Mouse (Mus musculus) forelimb bud, embryonic 11.5 days (tissue): ENCODE results near the gene Tmem121b.
A peak's percentile ranks its signal among the peaks of the same experiment; 100 is the strongest.

Experiments used
- DNase-seq: peaks from one replicate; pipeline ENCODE4 v3.0.0-alpha.2; 2012; ENCODE audit warnings: low read depth, low spot score

The Tmem121b gene

GRCm38 (mm10) chr6:120492499-120493373, 871 bp downstream of the Tmem121b start:
- DNase-seq, result peak; percentile 52

- no peak for DNase-seq
Observed at GRCm38 (mm10) chr6:120491862-120492498, 1.6 kb downstream of the Tmem121b start.

- DNase-seq, result no peak
Observed at GRCm38 (mm10) chr6:120491064-120491463, 2.5 kb downstream of the Tmem121b start.

DNA sequence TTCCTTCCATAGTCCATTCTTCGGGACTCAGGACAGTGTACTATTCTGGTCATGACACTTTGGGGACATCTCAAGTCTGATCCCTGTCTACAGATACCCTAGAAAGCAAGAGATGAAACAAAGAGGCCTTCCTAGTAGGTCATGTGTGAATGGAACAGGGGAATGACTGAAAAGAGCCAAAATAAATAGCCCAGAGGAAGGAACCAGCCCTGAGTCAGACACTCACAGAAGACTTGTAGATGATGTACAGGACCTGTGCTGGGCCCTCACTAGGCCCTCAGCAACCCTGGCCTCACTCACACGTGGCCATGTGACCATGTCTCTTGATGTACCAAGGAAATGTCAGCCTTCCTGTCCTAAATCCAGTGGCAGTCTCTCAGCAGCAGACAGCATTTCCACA, 4.1 kb downstream of the Tmem121b start:
- no peak for DNase-seq

DNA sequence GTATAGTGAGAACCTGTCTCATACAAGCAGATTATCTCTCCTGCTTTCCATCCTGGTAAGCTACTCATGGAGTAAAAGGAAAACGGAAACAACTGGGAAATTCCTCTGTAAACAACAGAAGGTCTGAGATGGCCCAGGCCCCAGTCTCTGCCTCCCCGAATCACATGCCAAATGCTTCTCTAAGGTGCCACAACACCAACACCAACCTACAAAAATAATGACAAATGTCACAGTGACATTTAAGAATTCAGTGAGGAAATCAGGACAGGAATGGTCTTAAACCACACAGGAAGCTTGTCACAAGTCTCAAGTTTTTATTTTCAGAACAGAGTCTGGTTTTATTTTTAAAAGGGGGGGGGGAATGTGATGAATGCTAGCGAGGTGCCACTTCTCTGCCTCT, 5.0 kb downstream of the Tmem121b start:
- no peak for DNase-seq

- DNase-seq, result no peak
Observed at GRCm38 (mm10) chr6:120486051-120486510, 7.5 kb downstream of the Tmem121b start.

- no peak for DNase-seq
Observed at GRCm38 (mm10) chr6:120485038-120485437, 8.6 kb downstream of the Tmem121b start.

- peak; percentile 31 for DNase-seq
Observed at GRCm38 (mm10) chr6:120483211-120483626, 10.4 kb downstream of the Tmem121b start.

DNA sequence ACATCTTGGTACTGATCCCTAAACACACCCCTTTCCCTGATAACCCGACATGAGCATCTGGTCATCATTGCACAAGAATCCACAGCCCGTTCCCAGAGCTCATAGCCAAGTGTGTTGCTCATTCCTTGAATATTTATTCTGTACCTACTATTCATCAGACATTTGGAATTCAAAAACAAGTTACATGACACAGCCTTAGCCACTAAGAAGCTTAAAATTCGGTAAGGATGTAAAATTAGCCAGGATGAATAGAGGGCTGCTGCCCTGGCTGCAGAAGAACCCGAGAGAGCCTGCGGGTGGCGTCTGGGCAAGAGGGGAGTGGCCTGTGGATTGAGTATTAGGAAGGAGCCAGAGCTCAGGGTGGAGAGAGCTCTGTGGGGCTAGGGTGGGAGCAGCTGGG, 10.9 kb downstream of the Tmem121b start:
- DNase-seq, result no peak

GRCm38 (mm10) chr6:120482021-120482420, 11.6 kb downstream of the Tmem121b start:
- no peak for DNase-seq

DNA sequence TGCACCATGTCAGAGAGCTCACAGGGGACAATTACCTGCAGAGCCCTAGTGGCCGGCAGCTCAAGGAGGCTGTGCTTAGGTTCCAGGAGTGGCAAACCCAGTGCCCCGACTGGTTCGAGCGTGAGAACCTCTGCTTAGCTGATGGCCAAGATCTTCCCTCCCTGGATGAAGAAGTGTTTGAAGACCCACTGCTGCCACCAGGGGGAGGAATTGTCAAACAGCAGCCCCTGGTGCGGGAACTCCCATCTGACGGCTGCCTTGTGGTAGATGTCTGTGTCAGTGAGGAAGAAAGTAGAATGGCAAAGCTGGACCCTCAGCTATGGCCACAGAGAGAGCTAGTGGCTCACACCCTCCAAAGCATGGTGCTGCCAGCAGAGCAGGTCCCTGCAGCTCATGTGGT, 12.1 kb downstream of the Tmem121b start:
- no peak for DNase-seq

DNA sequence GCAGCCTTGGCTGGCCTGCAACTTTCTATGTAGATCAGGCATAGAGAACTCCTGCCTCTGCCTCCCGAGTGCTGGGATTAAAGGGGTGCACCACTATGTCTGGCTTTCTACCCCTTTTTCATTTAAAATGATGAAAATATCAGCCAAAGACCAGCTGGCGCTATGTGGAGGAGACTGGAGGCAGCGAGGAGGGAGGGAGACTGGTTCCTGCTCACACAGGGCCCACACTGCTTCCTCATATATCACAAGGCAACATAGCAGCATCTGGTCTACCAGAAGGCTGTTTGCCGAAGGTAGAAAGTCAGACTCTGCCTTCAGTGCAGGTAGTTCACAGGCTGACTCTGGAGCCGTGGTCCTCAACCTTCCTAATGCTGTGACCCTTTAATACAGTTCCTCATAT, 13.2 kb downstream of the Tmem121b start:
- DNase-seq, result no peak

DNA sequence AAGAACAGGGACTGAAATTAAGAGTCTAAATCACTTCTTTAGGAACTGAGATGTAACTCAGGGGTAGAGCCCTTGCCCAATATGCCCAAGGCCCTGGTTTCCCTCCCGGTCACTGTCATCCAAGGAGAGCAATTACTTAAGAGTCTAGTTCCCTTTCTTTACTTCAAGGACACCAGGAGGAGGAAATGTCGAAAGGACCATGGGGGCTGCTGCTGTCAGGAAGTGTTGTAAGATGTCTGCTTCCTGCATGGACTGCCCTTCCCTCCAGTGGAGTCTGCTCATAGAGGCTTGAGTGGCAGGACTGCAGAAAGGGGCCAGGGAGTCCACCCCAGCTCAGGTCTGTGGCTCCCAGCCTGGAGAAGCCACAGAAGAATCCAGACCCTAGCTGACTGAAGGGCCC, 14.3 kb downstream of the Tmem121b start:
- no peak for DNase-seq

- DNase-seq, result no peak
Observed at GRCm38 (mm10) chr6:120475288-120475687, 18.3 kb downstream of the Tmem121b start.

DNA sequence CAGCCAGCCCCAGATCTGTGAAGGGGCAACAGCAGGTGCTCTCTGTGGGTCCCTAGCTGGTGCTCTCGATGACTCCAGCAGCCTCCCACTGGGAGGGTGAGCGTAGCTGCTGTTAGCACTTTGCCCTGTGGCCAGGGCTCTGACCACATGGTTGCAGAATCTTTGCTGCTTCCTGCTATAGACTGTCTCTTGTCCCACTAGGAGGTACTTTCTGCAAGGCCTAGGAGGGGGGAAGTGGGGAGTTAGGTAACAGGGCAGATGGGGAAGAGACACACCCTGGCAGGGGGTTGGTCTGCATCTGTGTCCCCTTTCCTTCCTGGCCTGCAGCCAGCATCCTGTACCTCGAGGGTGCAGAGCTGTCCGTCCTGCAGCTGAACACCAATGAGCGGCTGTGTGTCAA, 20.2 kb downstream of the Tmem121b start:
- DNase-seq, result no peak

- no peak for DNase-seq
Observed at GRCm38 (mm10) chr6:120472455-120473140, 21.0 kb downstream of the Tmem121b start.

DNA sequence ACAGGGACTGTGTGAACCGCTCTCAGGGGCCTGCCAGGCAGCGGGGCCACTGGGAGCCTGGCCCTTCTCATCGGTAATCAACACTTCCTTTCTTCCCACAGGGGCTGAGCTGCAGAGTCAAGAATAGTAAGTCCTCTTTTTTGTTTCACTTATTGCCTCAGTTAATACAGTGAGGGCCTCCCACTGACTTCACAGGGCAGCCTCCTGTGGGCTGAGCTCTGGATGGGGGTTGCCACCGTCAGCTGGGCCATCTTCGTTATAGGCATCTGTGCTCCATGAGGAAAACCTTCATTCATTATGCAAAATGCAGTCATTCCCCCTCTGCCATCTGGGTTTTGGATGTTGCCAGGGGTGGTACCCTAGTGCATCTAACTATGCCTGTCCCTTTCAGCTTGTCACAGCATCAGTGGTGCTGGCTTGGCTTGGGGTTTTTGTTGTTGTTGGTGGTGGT, 21.6 kb downstream of the Tmem121b start:
- DNase-seq, result no peak

DNA sequence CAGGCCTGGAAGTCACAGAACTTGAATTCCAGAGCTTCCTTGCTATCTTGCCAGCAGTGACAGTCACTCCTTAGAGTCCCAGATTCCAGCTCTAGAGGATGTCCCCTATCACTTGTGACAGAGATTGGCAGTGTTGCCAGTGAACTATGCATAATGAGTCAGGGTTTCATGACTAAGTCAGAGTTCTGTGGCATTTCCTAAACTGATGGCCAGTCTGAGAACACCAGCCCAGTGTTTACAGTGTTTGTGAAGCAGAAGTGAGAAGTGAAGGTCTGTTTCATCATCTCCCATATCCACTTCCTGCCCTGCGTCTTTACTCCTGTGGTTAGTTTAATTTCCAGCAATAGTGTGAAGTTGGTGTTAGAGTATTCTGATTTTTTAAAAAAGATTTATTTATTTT, 22.9 kb downstream of the Tmem121b start:
- no peak for DNase-seq

DNA sequence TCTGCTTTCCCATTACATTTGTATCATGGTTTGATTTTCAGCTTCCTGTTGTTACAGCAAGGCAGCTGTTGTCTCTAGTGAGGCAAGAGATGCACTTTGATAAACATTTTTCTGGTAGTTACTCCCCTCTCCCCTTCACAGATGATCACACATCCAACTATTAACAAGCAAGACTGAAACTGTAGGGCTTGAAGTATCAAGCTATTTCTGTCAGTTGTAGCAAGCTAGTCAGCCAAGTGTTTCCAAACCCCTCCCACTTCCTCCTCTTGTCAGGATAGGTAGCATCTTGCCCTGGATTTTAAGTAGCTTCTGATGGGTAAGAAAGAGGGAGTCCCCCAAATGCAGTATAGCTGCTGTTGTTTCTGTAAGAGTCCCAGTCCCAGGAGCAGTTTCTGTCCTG, 23.8 kb downstream of the Tmem121b start:
- DNase-seq, result no peak

GRCm38 (mm10) chr6:120469268-120469667, 24.3 kb downstream of the Tmem121b start:
- DNase-seq, result no peak

- no peak for DNase-seq
Observed at GRCm38 (mm10) chr6:120468259-120468658, 25.3 kb downstream of the Tmem121b start.

DNA sequence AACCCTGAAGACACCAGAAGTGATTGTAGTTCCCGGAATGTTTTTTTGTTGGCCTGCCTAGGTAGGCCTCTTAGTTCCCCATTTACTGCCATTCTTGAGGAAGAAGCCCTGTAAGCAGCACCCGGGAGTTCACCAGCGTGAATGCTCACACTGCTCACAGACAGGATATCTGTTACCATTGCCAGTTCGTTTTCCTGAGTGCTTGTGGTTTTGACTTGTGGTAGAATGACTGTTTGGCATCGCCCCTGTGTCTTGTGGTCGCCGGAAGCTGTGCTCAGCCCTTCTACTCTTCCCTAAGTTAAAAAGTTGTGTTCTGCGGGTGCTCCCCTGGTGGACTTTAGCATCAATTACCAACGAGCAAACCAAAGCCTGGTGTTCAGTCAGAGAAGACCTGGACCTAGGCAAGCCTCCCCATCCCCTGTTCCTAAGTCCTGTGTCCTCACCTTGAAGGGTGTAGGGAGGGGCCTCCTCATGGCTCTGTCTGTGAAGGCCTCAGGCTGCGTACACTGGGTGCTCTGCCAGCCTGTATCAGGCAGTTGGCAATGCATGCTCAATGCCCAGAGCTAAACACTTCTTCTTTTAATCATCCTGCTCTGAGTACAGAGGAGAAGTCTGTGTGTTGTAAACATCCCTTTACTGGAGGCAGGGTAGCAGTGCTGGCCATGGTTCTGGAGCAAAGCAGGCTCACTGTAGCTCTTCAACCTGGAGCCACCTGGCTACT, 26.8 kb downstream of the Tmem121b start:
- no peak for DNase-seq
